Mouse (Mus musculus) ES-Bruce4 (cell line): ENCODE measurements at regions not wholly inside any gene's neighbourhood (a gene's known extent, or its start where the extent isn't known, plus 50 kb on each side); places are given as distances from the start of the nearest gene placed in this dataset.

Experiments used
- CTCF ChIP-seq: IDR thresholded peaks from one replicate; pipeline ENCODE4 v1.8.1; 2011; ENCODE audit warnings: low read depth, low read length
- EP300 ChIP-seq: IDR thresholded peaks from 2 replicates; pipeline ENCODE4 v1.6.1; 2011; ENCODE audit warnings: low read depth, low read length; ENCODE audit not compliant: insufficient read depth
- POLR2A ChIP-seq: IDR thresholded peaks from one replicate; pipeline ENCODE4 v1.8.1; 2011; ENCODE audit warnings: low read length; ENCODE audit not compliant: insufficient read depth

- TF ChIP-seq POLR2A (no peak), CTCF (no peak), EP300 (no peak)
Observed at GRCm38 (mm10) chr6:99822471-99822870, 96.3 kb upstream of the Prok2 start.
